Mouse (Mus musculus): ENCODE results near the gene Ubr2. TPM values are rescaled to one million over a fixed set of nuclear protein-coding genes. Genes with fewer than 3 reads are reported as not detected.
A peak's percentile ranks its signal among the peaks of the same experiment; 100 is the strongest.

Gene Ubr2
- polyA plus RNA-seq, 1 experiment from 2014 or later: 12.6 TPM

GRCm38 (mm10) chr17:47038844-47039803 lies 28.8 kb upstream of the Ubr2 start:
- 20% methylated on average over 18 of the region's 18 CpGs for WGBS
- Histone ChIP-seq H3K36me3 (ENCODE audit: control insufficient read depth, insufficient read depth, low read length) (no peaks in the 10 kb centered on the region), H3K4me2 (ENCODE audit: low read length) (peak overlapping the region; percentile 41), H3K4me1 (ENCODE audit: control insufficient read depth, insufficient read depth, low read depth, low read length) (no peaks in the 10 kb centered on the region), H3K27ac (ENCODE audit: low read depth, low read length) (0 out of 2 replicates have a peak overlapping the region, but pooled peaks have one; percentile 6), H3K4me3 (ENCODE audit: low read length) (peak overlapping the region; percentile 19), H3K9ac (ENCODE audit: low read depth, low read length) (peak overlapping the region; percentile 28; the same call in 1 of the 2 replicates), H3K9me3 (ENCODE audit: control insufficient read depth, low read length) (no peaks in the 10 kb centered on the region), H3K27me3 (replicated peaks; ENCODE audit: control insufficient read depth, insufficient read depth, low read length) (no peaks in the 10 kb centered on the region)
- ATAC-seq: peak; percentile 91

- H3K4me1 ChIP-seq (ENCODE audit: control insufficient read depth, insufficient read depth, low read depth, low read length): no peaks in the 10 kb centered on the region
- no peak overlapping the region for H3K9ac ChIP-seq (ENCODE audit: low read depth, low read length)
- H3K4me3 ChIP-seq (ENCODE audit: low read length): no peak overlapping the region
Measured at GRCm38 (mm10) chr17:47034536-47034935, 24.2 kb upstream of the Ubr2 start.

GRCm38 (mm10) chr17:47033643-47034042 lies 23.3 kb upstream of the Ubr2 start:
- H3K27me3 ChIP-seq (replicated peaks; ENCODE audit: control insufficient read depth, insufficient read depth, low read length): no peaks in the 10 kb centered on the region
- no peak overlapping the region for H3K4me2 ChIP-seq (ENCODE audit: low read length)
- no peak overlapping the region for H3K4me3 ChIP-seq (ENCODE audit: low read length)
- no peak overlapping the region for H3K27ac ChIP-seq (ENCODE audit: low read depth, low read length)
- H3K9ac ChIP-seq (ENCODE audit: low read depth, low read length): no peak overlapping the region
- ATAC-seq: no peak
- H3K36me3 ChIP-seq (ENCODE audit: control insufficient read depth, insufficient read depth, low read length): no peaks in the 10 kb centered on the region
- no peaks in the 10 kb centered on the region for H3K4me1 ChIP-seq (ENCODE audit: control insufficient read depth, insufficient read depth, low read depth, low read length)
- 2% methylated on average over 4 of the region's 4 CpGs for WGBS
- no peaks in the 10 kb centered on the region for H3K9me3 ChIP-seq (ENCODE audit: control insufficient read depth, low read length)

More at GRCm38 (mm10) chr17:47034536-47034935, 24.2 kb upstream of the Ubr2 start:
- no peak for ATAC-seq
- Histone ChIP-seq H3K36me3 (ENCODE audit: control insufficient read depth, insufficient read depth, low read length) (no peaks in the 10 kb centered on the region), H3K4me2 (ENCODE audit: low read length) (no peak overlapping the region), H3K27me3 (replicated peaks; ENCODE audit: control insufficient read depth, insufficient read depth, low read length) (no peaks in the 10 kb centered on the region), H3K9me3 (ENCODE audit: control insufficient read depth, low read length) (no peaks in the 10 kb centered on the region), H3K27ac (ENCODE audit: low read depth, low read length) (no peak overlapping the region)

DNA sequence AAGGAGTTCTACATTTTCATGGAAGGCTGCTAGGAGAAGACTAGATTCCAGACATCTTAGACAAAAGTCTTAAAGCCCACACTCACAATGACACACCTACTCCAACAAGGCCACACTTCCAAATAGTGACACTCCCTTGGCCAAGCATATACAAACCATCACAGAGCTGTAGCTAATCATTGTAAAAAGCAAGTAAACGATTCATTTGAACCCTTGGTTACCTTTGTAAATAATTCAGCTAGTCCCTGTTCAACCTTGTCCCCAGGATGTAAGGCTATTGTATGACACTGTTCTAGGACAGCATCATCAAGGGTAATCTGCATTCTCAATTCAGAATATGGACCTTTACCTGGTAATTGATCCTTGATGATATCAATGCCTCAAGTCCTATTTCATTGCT lies 14.4 kb upstream of the Ubr2 start:
- no peak for ATAC-seq
- 78% methylated on average over 1 of the region's 1 CpGs for WGBS
- no peak overlapping the region for H3K9ac ChIP-seq (ENCODE audit: low read depth, low read length)

GRCm38 (mm10) chr17:47023369-47023768 lies 13.0 kb upstream of the Ubr2 start:
- Histone ChIP-seq H3K4me2 (ENCODE audit: low read length) (no peak overlapping the region), H3K4me3 (ENCODE audit: low read length) (no peak overlapping the region), H3K27me3 (replicated peaks; ENCODE audit: control insufficient read depth, insufficient read depth, low read length) (no peaks in the 10 kb centered on the region), H3K9ac (ENCODE audit: low read depth, low read length) (no peak overlapping the region), H3K9me3 (ENCODE audit: control insufficient read depth, low read length) (no peaks in the 10 kb centered on the region), H3K27ac (ENCODE audit: low read depth, low read length) (no peak overlapping the region), H3K36me3 (ENCODE audit: control insufficient read depth, insufficient read depth, low read length) (no peaks in the 10 kb centered on the region), H3K4me1 (ENCODE audit: control insufficient read depth, insufficient read depth, low read depth, low read length) (no peaks in the 10 kb centered on the region)
- no peak for ATAC-seq
- WGBS: 86% methylated on average over 1 of the region's 1 CpGs

More for the DNA sequence above, 14.4 kb upstream of the Ubr2 start:
- no peaks in the 10 kb centered on the region for H3K9me3 ChIP-seq (ENCODE audit: control insufficient read depth, low read length)
- H3K4me3 ChIP-seq (ENCODE audit: low read length): no peak overlapping the region
- no peaks in the 10 kb centered on the region for H3K4me1 ChIP-seq (ENCODE audit: control insufficient read depth, insufficient read depth, low read depth, low read length)
- H3K27me3 ChIP-seq (replicated peaks; ENCODE audit: control insufficient read depth, insufficient read depth, low read length): no peaks in the 10 kb centered on the region
- no peak overlapping the region for H3K27ac ChIP-seq (ENCODE audit: low read depth, low read length)
- H3K4me2 ChIP-seq (ENCODE audit: low read length): no peak overlapping the region
- H3K36me3 ChIP-seq (ENCODE audit: control insufficient read depth, insufficient read depth, low read length): no peaks in the 10 kb centered on the region

DNA sequence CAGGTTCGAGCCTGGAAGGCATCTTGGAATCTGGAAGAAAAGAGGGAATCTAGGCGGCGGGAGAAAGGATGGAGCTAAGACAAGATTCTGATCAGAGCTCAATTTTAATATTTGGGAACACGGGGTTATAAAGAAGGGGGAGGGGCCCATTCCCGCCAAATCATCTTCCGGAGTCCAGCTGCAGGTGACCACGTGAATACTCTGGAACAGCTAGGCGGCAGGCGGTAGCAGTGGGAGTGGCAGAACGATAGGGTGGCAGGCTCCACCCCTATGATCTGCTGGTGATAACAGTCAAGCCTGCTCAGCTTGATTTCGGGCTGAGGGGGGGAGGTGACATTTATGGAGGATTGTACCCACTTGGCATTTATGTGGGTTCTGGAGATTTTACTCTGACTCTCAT lies 2.5 kb upstream of the Ubr2 start:
- Histone ChIP-seq H3K9me3 (ENCODE audit: control insufficient read depth, low read length) (no peaks in the 10 kb centered on the region), H3K27ac (ENCODE audit: low read depth, low read length) (no peak overlapping the region), H3K4me3 (ENCODE audit: low read length) (no peak overlapping the region), H3K4me2 (ENCODE audit: low read length) (no peak overlapping the region), H3K27me3 (replicated peaks; ENCODE audit: control insufficient read depth, insufficient read depth, low read length) (no peaks in the 10 kb centered on the region), H3K4me1 (ENCODE audit: control insufficient read depth, insufficient read depth, low read depth, low read length) (peaks cover 18% of the 10 kb centered on the region), H3K9ac (ENCODE audit: low read depth, low read length) (no peak overlapping the region), H3K36me3 (ENCODE audit: control insufficient read depth, insufficient read depth, low read length) (no peaks in the 10 kb centered on the region)
- no peak for ATAC-seq
- WGBS: 50% methylated on average over 11 of the region's 11 CpGs

- H3K36me3 ChIP-seq (ENCODE audit: control insufficient read depth, insufficient read depth, low read length): no peaks in the 10 kb centered on the region; the same call in 1 of the 2 replicates
- no peak overlapping the region for H3K4me3 ChIP-seq (ENCODE audit: low read length)
- H3K4me1 ChIP-seq (ENCODE audit: control insufficient read depth, insufficient read depth, low read depth, low read length): peaks cover 23% of the 10 kb centered on the region
- H3K9me3 ChIP-seq (ENCODE audit: control insufficient read depth, low read length): no peaks in the 10 kb centered on the region
- 95% methylated on average over 1 of the region's 1 CpGs for WGBS
- H3K27me3 ChIP-seq (replicated peaks; ENCODE audit: control insufficient read depth, insufficient read depth, low read length): no peaks in the 10 kb centered on the region
- ATAC-seq: no peak
- peak overlapping the region; percentile 49; the same call in 1 of the 2 replicates for H3K27ac ChIP-seq (ENCODE audit: low read depth, low read length)
- H3K4me2 ChIP-seq (ENCODE audit: low read length): no peak overlapping the region
- H3K9ac ChIP-seq (ENCODE audit: low read depth, low read length): no peak overlapping the region
Measured at GRCm38 (mm10) chr17:47011661-47012043, 1.3 kb upstream of the Ubr2 start.

DNA sequence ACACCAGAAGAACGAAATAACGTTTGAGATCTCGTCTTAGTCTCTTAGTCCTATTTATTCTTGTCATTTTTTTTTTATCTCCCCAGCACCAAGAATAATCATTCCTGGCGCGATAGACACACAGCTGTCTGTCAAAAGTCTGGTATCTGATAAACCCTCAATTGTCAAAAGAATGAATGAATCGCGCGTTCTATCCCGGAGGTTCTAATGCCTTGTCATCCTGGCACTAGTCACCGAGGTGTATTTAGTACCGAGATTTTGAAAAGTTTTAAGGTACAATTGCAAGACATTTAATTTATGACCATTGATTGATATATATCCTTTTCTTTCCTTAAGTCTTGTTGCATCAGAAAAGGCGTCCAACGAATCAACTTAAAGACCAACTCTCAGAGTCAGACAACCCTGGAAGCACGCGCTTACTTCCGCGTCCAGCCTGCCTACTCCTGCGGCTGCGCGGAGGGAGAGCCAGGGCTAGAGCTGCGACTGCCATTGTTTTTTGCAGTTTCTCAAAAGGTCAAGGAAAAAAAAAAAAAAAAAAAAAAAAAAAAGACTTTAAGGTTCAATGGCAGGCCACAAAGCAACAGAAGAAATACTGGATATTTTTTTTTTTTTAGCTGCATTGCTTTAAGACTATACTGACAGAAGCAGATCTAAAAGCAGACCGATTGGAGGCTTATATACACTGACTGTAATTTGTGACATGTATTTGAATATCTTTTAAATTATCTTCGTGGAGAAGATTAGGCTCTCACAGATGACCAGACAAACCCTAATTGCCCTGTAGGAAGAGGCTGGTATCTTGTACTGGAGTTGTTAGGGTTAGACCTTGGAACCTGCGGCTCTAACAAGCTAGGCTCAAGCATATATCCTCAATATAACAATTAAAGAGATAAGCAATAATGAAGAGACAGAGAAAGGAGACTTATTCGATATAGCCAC lies 635 bp upstream of the Ubr2 start:
- Histone ChIP-seq H3K36me3 (ENCODE audit: control insufficient read depth, insufficient read depth, low read length) (no peaks in the 10 kb centered on the region; the same call in none of the 2 replicates), H3K4me2 (ENCODE audit: low read length) (peak overlapping the region; percentile 95), H3K9ac (ENCODE audit: low read depth, low read length) (peak overlapping the region; percentile 59), H3K4me3 (ENCODE audit: low read length) (peak overlapping the region; percentile 96), H3K27me3 (replicated peaks; ENCODE audit: control insufficient read depth, insufficient read depth, low read length) (no peaks in the 10 kb centered on the region), H3K27ac (ENCODE audit: low read depth, low read length) (peak overlapping the region; percentile 74), H3K4me1 (ENCODE audit: control insufficient read depth, insufficient read depth, low read depth, low read length) (peaks cover 25% of the 10 kb centered on the region), H3K9me3 (ENCODE audit: control insufficient read depth, low read length) (no peaks in the 10 kb centered on the region)
- peak; percentile 67 for ATAC-seq
- WGBS: 12% methylated on average over 25 of the region's 25 CpGs

GRCm38 (mm10) chr17:47009546-47009897 lies 834 bp downstream of the Ubr2 start:
- Histone ChIP-seq H3K9ac (ENCODE audit: low read depth, low read length) (peak overlapping the region; percentile 97), H3K4me3 (ENCODE audit: low read length) (peak overlapping the region; percentile 96), H3K27ac (ENCODE audit: low read depth, low read length) (peak overlapping the region; percentile 94), H3K4me1 (ENCODE audit: control insufficient read depth, insufficient read depth, low read depth, low read length) (peaks cover 28% of the 10 kb centered on the region), H3K4me2 (ENCODE audit: low read length) (peak overlapping the region; percentile 95), H3K36me3 (ENCODE audit: control insufficient read depth, insufficient read depth, low read length) (no peaks in the 10 kb centered on the region; the same call in none of the 2 replicates), H3K9me3 (ENCODE audit: control insufficient read depth, low read length) (no peaks in the 10 kb centered on the region), H3K27me3 (replicated peaks; ENCODE audit: control insufficient read depth, insufficient read depth, low read length) (no peaks in the 10 kb centered on the region)
- ATAC-seq: no peak
- 2% methylated on average over 13 of the region's 13 CpGs for WGBS
